Mouse (Mus musculus): ENCODE data around the gene Snph.

DNA sequence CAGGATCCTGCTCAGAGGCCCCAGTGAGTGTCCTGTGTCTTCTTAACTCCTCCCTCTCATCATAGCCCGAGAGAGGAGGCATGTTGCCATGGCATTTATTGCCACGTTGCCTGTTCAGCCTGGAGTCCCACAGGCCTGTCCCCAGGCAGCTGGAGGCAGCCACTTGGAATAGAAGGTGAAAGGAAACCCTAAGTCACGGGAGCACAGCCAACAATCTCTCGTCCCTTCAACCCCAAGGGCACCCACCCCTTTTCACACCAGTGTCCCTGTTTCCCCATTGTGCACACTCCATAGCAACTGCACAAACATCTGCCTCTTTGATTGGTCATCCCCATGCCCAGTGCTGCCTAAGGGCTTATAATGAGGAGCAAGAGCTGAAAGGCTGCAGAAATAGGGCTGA, 28.8 kb downstream of the Snph start:
- no peak for TF ChIP-seq POLR2A (IDR thresholded peaks at IDR 0.05; ENCODE audit: low read depth, low read length)
- no peak for TF ChIP-seq HCFC1 (IDR thresholded peaks at IDR 0.05; ENCODE audit: low read depth, low read length)
- TF ChIP-seq CTCF (conservative IDR thresholded peaks at IDR 0.05 in 1 of 2, IDR thresholded peaks at IDR 0.05 in 1 of 2; ENCODE audit: low read depth in 2 of 2, low read length in 2 of 2), result no peak
- no peak for TF ChIP-seq ETS1 (conservative IDR thresholded peaks at IDR 0.05; ENCODE audit: low read depth, low read length)
- no peak for TF ChIP-seq E2F4 (IDR thresholded peaks at IDR 0.05; ENCODE audit: insufficient replicate concordance, low read depth, low read length)

Data from CH12.LX (cell line).